Mouse (Mus musculus) megakaryocyte progenitor cell, adult 5-6 weeks (primary cell): Measurements from ENCODE around the gene Gramd2. TPM values are rescaled to one million over a fixed set of nuclear protein-coding genes. Genes with fewer than 3 reads are reported as not detected.
A peak's percentile ranks its signal among the peaks of the same experiment; 100 is the strongest.
"Not testable (repeated sequence)": the region's sequence is repeated elsewhere in the genome, so short reads cannot be mapped to it uniquely, and the experiment has no call there.

Source experiments
- ATAC-seq: replicated peaks from 2 replicates; pipeline ENCODE4 v1.8.0; 2016; ENCODE audit warnings: mild to moderate bottlenecking, moderate TSS enrichment, inconsistent platforms; ENCODE audit not compliant: poor library complexity
- total RNA-seq, 2 experiments: library from RNA; stranded (forward) in 1 of 2; stranded (reverse) in 1 of 2; fragments of 157-497, 149-512 nt in 1 of 2; fragments of 200-1000 nt in 1 of 2; gene quantifications; 2 replicates each; pipeline versions ENCODE4 v1.2.3 to v1.2.4; 2015 to 2017

Gramd2 gene
- total RNA-seq, 2 experiments from 2014 or later = not detected

DNA sequence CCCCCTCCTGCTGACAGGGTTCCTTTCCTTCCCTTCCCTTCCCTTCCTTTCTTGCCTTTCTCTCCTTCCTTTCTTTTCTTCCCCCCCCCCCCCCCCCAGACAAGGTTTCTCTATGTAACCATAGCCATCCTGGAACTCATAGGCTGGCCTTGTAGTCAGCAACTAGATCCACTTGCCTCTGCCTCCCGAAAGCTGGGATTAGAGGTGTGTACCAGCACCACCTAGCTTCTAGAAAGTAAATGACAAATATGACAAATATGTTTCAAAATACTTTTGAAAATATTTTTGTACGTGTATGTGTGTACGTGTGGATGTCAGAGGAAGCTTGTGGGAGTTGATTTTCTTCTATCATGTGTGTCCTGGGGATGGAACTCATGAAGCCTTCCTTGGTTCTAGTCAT, 80.6 kb downstream of the Gramd2 start:
- ATAC-seq = peak; percentile 69

DNA sequence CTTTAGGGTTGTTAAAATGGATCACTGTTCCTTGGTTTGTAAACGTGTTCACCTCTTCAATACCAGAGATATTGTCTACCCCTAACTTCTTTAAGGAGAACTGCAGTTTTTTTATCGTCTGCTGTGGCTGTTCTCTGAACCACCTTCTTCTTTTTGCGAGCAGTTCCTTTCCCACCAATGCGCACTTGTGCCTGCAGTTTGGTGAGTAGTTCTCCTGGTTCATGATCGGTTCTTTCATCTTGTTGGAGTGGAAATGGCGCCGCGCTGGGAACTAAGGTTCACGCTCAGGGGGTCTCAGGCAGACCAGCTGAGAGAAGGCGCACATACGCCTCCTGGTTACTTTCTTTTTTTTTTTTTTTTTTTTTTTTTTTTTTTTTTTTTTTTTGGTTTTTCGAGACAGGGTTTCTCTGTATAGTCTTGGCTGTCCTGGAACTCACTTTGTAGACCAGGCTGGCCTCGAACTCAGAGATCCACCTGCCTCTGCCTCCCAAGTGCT, 87.1 kb downstream of the Gramd2 start:
- ATAC-seq = not testable (repeated sequence)

Other genes starting within 250 kb of the Gramd2 start
- 91.4 and 102 TPM in 2 replicates for gene Arih1, start 193.5 kb upstream of the Gramd2 start, total RNA-seq (2015)
- gene Arih1, start 193.5 kb upstream of the Gramd2 start, total RNA-seq (2017) = 87.9 and 105 TPM in 2 replicates
- 98.6 and 103 TPM in 2 replicates for gene Hexa, start 140.6 kb upstream of the Gramd2 start, total RNA-seq (2015)
- gene Hexa, start 140.6 kb upstream of the Gramd2 start, total RNA-seq (2017) = 168 and 210 TPM in 2 replicates
- gene Tmem202, start 140.3 kb upstream of the Gramd2 start, total RNA-seq (2015) = 0.17 TPM in 1 of 2 replicates, not detected in the other
- not detected in 2 replicates for gene Tmem202, start 140.3 kb upstream of the Gramd2 start, total RNA-seq (2017)
- gene Celf6, start 102.2 kb upstream of the Gramd2 start, total RNA-seq (2015) = not detected in 2 replicates
- gene Celf6, start 102.2 kb upstream of the Gramd2 start, total RNA-seq (2017) = not detected in 2 replicates
- gene Parp6, start 62.9 kb upstream of the Gramd2 start, total RNA-seq (2015) = 37.6 and 52.4 TPM in 2 replicates
- gene Parp6, start 62.9 kb upstream of the Gramd2 start, total RNA-seq (2017) = 15.7 and 24.5 TPM in 2 replicates
- gene Pkm, start 23.8 kb upstream of the Gramd2 start, total RNA-seq (2015) = 151 and 190 TPM in 2 replicates
- 900 and 914 TPM in 2 replicates for gene Pkm, start 23.8 kb upstream of the Gramd2 start, total RNA-seq (2017)
- gene Senp8, start 70.6 kb downstream of the Gramd2 start, total RNA-seq (2015) = 4.7 and 6.4 TPM in 2 replicates
- 8.1 and 8.8 TPM in 2 replicates for gene Senp8, start 70.6 kb downstream of the Gramd2 start, total RNA-seq (2017)
- 8.5 and 14.4 TPM in 2 replicates for gene Myo9a, start 70.8 kb downstream of the Gramd2 start, total RNA-seq (2015)
- 8.3 and 20.4 TPM in 2 replicates for gene Myo9a, start 70.8 kb downstream of the Gramd2 start, total RNA-seq (2017)